Mouse (Mus musculus) gastrocnemius, postnatal 25 days (tissue): ENCODE measurements around the gene Gria4. TPM values are rescaled to one million over a fixed set of nuclear protein-coding genes. Genes with fewer than 3 reads are reported as not detected.

ENCODE experiments used
- microRNA-seq, 2 experiments: library from miRNA; unstranded; fragments of <30 nt; microRNA quantifications; one replicate each; pipeline ENCODE4 v1.2.0; 2021; ENCODE audit warnings: borderline replicate concordance in 2 of 2
- total RNA-seq, 2 experiments: library from RNA; stranded (reverse); gene quantifications; 1 replicate in 1 of 2; 2 replicates in 1 of 2; pipeline ENCODE4 v1.2.3; 2021

Gria4 gene
- total RNA-seq, 2 experiments from 2014 or later = 0.10 to 0.19 TPM

Small RNA genes lying within 50 kb of the gene (microRNA-seq; reads per million reads assigned to microRNA genes)
- gene Gm23811 (0 reads per million in 2 experiments), gene Gm23992 (0 reads per million in 2 experiments)
